ENCODE assay signal across 18 mouse cellular contexts in genomic region chr1:180319895-180320294, GRCm38 (mm10). TPM values are rescaled to one million over a fixed set of nuclear protein-coding genes. Genes with fewer than 3 reads are reported as not detected.
A peak's percentile ranks its signal among the peaks of the same experiment; 100 is the strongest.
DNase-seq lines count a peak whose midpoint lies in the region; ATAC-seq and TF ChIP-seq lines count a peak whose summit lies in the region.
"Had no signal": no experiment of that assay in that cellular context is flagged by ENCODE, and none has a peak within 500 bp of the region (broad histone marks: within the 10 kb centered on the region; RNA-seq: fewer than 3 reads in every experiment).

No protein-coding gene starts in this region.

- 9% methylated on average over 10 of the region's 10 CpGs for WGBS in forebrain, embryonic 12.5 days
- WGBS in forebrain, postnatal 0 days: 13% methylated on average over 10 of the region's 10 CpGs
- WGBS in midbrain, embryonic 11.5 days: 5% methylated on average over 10 of the region's 10 CpGs
- 7% methylated on average over 10 of the region's 10 CpGs for WGBS in midbrain, embryonic 16.5 days
- WGBS in embryonic facial prominence, embryonic 10.5 days: 8% methylated on average over 10 of the region's 10 CpGs
- WGBS in limb, embryonic 13.5 days: 6% methylated on average over 10 of the region's 10 CpGs

- no peaks in the 10 kb centered on the region for H3K9me3 ChIP-seq in forebrain, embryonic 12.5 days
- H3K9me3 ChIP-seq in forebrain, postnatal 0 days (ENCODE audit: low read length): no peaks in the 10 kb centered on the region
- H3K9me3 ChIP-seq in midbrain, embryonic 11.5 days (ENCODE audit: control insufficient read depth, low read length): no peaks in the 10 kb centered on the region
- H3K9me3 ChIP-seq in midbrain, embryonic 16.5 days (replicated peaks; ENCODE audit: control insufficient read depth, low read length, poor library complexity, severe bottlenecking): no peaks in the 10 kb centered on the region
- no peaks in the 10 kb centered on the region for H3K9me3 ChIP-seq in embryonic facial prominence, embryonic 10.5 days
- H3K9me3 ChIP-seq in limb, embryonic 13.5 days: no peaks in the 10 kb centered on the region
- H3K9me3 ChIP-seq: heart, embryonic 15.5 days; megakaryocyte, embryonic 14.5 days had no signal

- H3K27ac ChIP-seq in forebrain, embryonic 12.5 days: no peak overlapping the region
- H3K27ac ChIP-seq in forebrain, postnatal 0 days (ENCODE audit: low read depth, low read length): no peak overlapping the region
- H3K27ac ChIP-seq in midbrain, embryonic 11.5 days (ENCODE audit: low read depth, low read length): no peak overlapping the region
- H3K27ac ChIP-seq in midbrain, embryonic 16.5 days (ENCODE audit: low read length): no peak overlapping the region
- H3K27ac ChIP-seq in embryonic facial prominence, embryonic 10.5 days (replicated peaks): peak overlapping the region; percentile 54; the same call in 1 of the 2 replicates
- H3K27ac ChIP-seq in limb, embryonic 13.5 days: no peak overlapping the region
- H3K27ac ChIP-seq: heart, embryonic 15.5 days; hindbrain, embryonic 14.5 days had no signal

- no peak overlapping the region for H3K4me2 ChIP-seq in forebrain, embryonic 12.5 days
- H3K4me2 ChIP-seq in forebrain, postnatal 0 days (ENCODE audit: low read depth): no peak overlapping the region
- no peak overlapping the region for H3K4me2 ChIP-seq in midbrain, embryonic 11.5 days
- H3K4me2 ChIP-seq in midbrain, embryonic 16.5 days (ENCODE audit: low read length): no peak overlapping the region
- H3K4me2 ChIP-seq in limb, embryonic 13.5 days (replicated peaks): peak overlapping the region; percentile 36
- H3K4me2 ChIP-seq: heart, embryonic 15.5 days; hindbrain, embryonic 14.5 days; lung, embryonic 14.5 days had no signal

- H3K4me3 ChIP-seq in forebrain, embryonic 12.5 days (replicated peaks): no peak overlapping the region
- no peak overlapping the region for H3K4me3 ChIP-seq in forebrain, postnatal 0 days (ENCODE audit: low read depth, low read length)
- no peak overlapping the region for H3K4me3 ChIP-seq in midbrain, embryonic 11.5 days (ENCODE audit: low read depth, low read length)
- no peak overlapping the region for H3K4me3 ChIP-seq in midbrain, embryonic 16.5 days (ENCODE audit: low read depth, low read length)
- peak overlapping the region; percentile 11; the same call in 1 of the 2 replicates for H3K4me3 ChIP-seq in embryonic facial prominence, embryonic 10.5 days
- no peak overlapping the region for H3K4me3 ChIP-seq in limb, embryonic 13.5 days
- H3K4me3 ChIP-seq: heart, embryonic 15.5 days; megakaryocyte, embryonic 14.5 days had no signal

- no peaks in the 10 kb centered on the region for H3K36me3 ChIP-seq in forebrain, embryonic 12.5 days (replicated peaks)
- H3K36me3 ChIP-seq in forebrain, postnatal 0 days (ENCODE audit: insufficient read depth): no peaks in the 10 kb centered on the region
- H3K36me3 ChIP-seq in midbrain, embryonic 11.5 days (ENCODE audit: control insufficient read depth, insufficient read depth, low read length): no peaks in the 10 kb centered on the region
- H3K36me3 ChIP-seq in midbrain, embryonic 16.5 days (ENCODE audit: control insufficient read depth, insufficient read depth, low read length): no peaks in the 10 kb centered on the region
- no peaks in the 10 kb centered on the region for H3K36me3 ChIP-seq in embryonic facial prominence, embryonic 10.5 days (replicated peaks)
- H3K36me3 ChIP-seq in limb, embryonic 13.5 days: no peaks in the 10 kb centered on the region
- H3K36me3 ChIP-seq: heart, embryonic 15.5 days had no signal

- ATAC-seq in forebrain, embryonic 12.5 days (ENCODE audit: low FRiP score): peak; percentile 53
- ATAC-seq in forebrain, postnatal 0 days: no peak
- ATAC-seq in midbrain, embryonic 11.5 days (ENCODE audit: low FRiP score): peak; percentile 52; the same call in 1 of the 2 replicates
- no peak for ATAC-seq in midbrain, embryonic 16.5 days
- ATAC-seq in limb, embryonic 13.5 days (ENCODE audit: low FRiP score, low read depth): peak; percentile 78

- H3K4me1 ChIP-seq in forebrain, embryonic 12.5 days: peaks cover 5% of the 10 kb centered on the region; the same call in 1 of the 2 replicates
- H3K4me1 ChIP-seq in forebrain, postnatal 0 days (ENCODE audit: insufficient read depth): no peaks in the 10 kb centered on the region
- H3K4me1 ChIP-seq in midbrain, embryonic 11.5 days (ENCODE audit: control insufficient read depth, insufficient read depth, low read length): no peaks in the 10 kb centered on the region
- H3K4me1 ChIP-seq in midbrain, embryonic 16.5 days (ENCODE audit: control insufficient read depth, insufficient read depth, low read length): no peaks in the 10 kb centered on the region
- peaks cover 11% of the 10 kb centered on the region for H3K4me1 ChIP-seq in embryonic facial prominence, embryonic 10.5 days
- peaks cover 4% of the 10 kb centered on the region; the same call in 1 of the 2 replicates for H3K4me1 ChIP-seq in limb, embryonic 13.5 days

- no peak for DNase-seq in forebrain, postnatal 0 days
- DNase-seq in midbrain, embryonic 11.5 days (ENCODE audit: low spot score, missing footprints): no peak
- peak; percentile 75 for DNase-seq in embryonic facial prominence, embryonic 10.5 days (ENCODE audit: low spot score)
- DNase-seq in heart, adult 8-10 months (ENCODE audit: low spot score): no peak
- no peak for DNase-seq in lung, postnatal 14 days
- DNase-seq: adrenal gland, adult 8-10 months; cerebellum, adult 8-10 months; kidney, postnatal 25 days; layer of hippocampus, postnatal 36 days; left cerebral cortex, postnatal 4 days; lung, embryonic 14.5 days; thymus, postnatal 4 days had no signal

- H3K27me3 ChIP-seq in forebrain, embryonic 12.5 days: peaks cover 14% of the 10 kb centered on the region; the same call in 1 of the 2 replicates
- H3K27me3 ChIP-seq in forebrain, postnatal 0 days (ENCODE audit: insufficient read depth, low read length): no peaks in the 10 kb centered on the region
- no peaks in the 10 kb centered on the region for H3K27me3 ChIP-seq in midbrain, embryonic 11.5 days (ENCODE audit: control insufficient read depth, insufficient read depth, low read length)
- no peaks in the 10 kb centered on the region for H3K27me3 ChIP-seq in midbrain, embryonic 16.5 days (ENCODE audit: control insufficient read depth, insufficient read depth, low read depth, low read length)
- H3K27me3 ChIP-seq in embryonic facial prominence, embryonic 10.5 days (replicated peaks; ENCODE audit: low read depth, poor library complexity, severe bottlenecking): 0 out of 2 replicates have a peak, but pooled peaks cover 8% of the 10 kb centered on the region
- H3K27me3 ChIP-seq in limb, embryonic 13.5 days: no peaks in the 10 kb centered on the region
- H3K27me3 ChIP-seq: heart, embryonic 15.5 days; megakaryocyte, embryonic 14.5 days had no signal

- no peak overlapping the region for H3K9ac ChIP-seq in forebrain, embryonic 12.5 days
- no peak overlapping the region for H3K9ac ChIP-seq in forebrain, postnatal 0 days
- H3K9ac ChIP-seq in midbrain, embryonic 11.5 days (ENCODE audit: low read length): no peak overlapping the region
- H3K9ac ChIP-seq in midbrain, embryonic 16.5 days (ENCODE audit: low read depth, low read length): no peak overlapping the region
- no peak overlapping the region for H3K9ac ChIP-seq in limb, embryonic 13.5 days
- H3K9ac ChIP-seq: heart, embryonic 15.5 days; hindbrain, embryonic 14.5 days; lung, embryonic 14.5 days had no signal

- no peak for TF ChIP-seq CTCF in forebrain, postnatal 0 days (IDR thresholded peaks at IDR 0.05; ENCODE audit: low read depth)

RNA-seq across cellular contexts. Expression of gene Itpkb, which starts 10.4 kb away (rescaled TPM):
- 3.7 and 4.2 TPM in 2 replicates for polyA plus RNA-seq in forebrain, embryonic 12.5 days (2016; fragmentation: Nextera tagmentation; extraction: Ambion mirVana)
- total RNA-seq in forebrain, postnatal 0 days (2014; rRNA removed): 6.4 and 6.5 TPM in 2 replicates
- polyA plus RNA-seq in forebrain, postnatal 0 days (2015; fragmentation: Nextera tagmentation; extraction: Ambion mirVana): 1.3 and 1.9 TPM in 2 replicates
- 1.9 and 2.0 TPM in 2 replicates for polyA plus RNA-seq in midbrain, embryonic 11.5 days (2014; fragmentation: Nextera tagmentation; extraction: Ambion mirVana)
- polyA plus RNA-seq in midbrain, embryonic 16.5 days (2015; fragmentation: Nextera tagmentation; extraction: Ambion mirVana): 2.2 and 2.3 TPM in 2 replicates
- polyA plus RNA-seq in embryonic facial prominence, embryonic 10.5 days (2016; fragmentation: Nextera tagmentation; extraction: Ambion mirVana): 4.9 and 6.2 TPM in 2 replicates
- 9.5 and 10.1 TPM in 2 replicates for polyA plus RNA-seq in limb, embryonic 13.5 days (2015; fragmentation: Nextera tagmentation; extraction: Ambion mirVana)
- total RNA-seq in heart, adult 8-10 months (2022): 10 to 100 TPM; 40.9 to 59.4 (median 57.3) TPM

RNA-seq across cellular contexts. Expression of gene Psen2, which starts 56.7 kb away (rescaled TPM):
- polyA plus RNA-seq in forebrain, embryonic 12.5 days (2016; fragmentation: Nextera tagmentation; extraction: Ambion mirVana): 6.4 and 7.9 TPM in 2 replicates
- total RNA-seq in forebrain, postnatal 0 days (2014; rRNA removed): 18.9 and 22.8 TPM in 2 replicates
- 16.0 and 17.9 TPM in 2 replicates for polyA plus RNA-seq in forebrain, postnatal 0 days (2015; fragmentation: Nextera tagmentation; extraction: Ambion mirVana)
- 5.2 and 5.4 TPM in 2 replicates for polyA plus RNA-seq in midbrain, embryonic 11.5 days (2014; fragmentation: Nextera tagmentation; extraction: Ambion mirVana)
- 15.0 and 20.2 TPM in 2 replicates for polyA plus RNA-seq in midbrain, embryonic 16.5 days (2015; fragmentation: Nextera tagmentation; extraction: Ambion mirVana)
- 7.1 and 7.2 TPM in 2 replicates for polyA plus RNA-seq in embryonic facial prominence, embryonic 10.5 days (2016; fragmentation: Nextera tagmentation; extraction: Ambion mirVana)
- polyA plus RNA-seq in limb, embryonic 13.5 days (2015; fragmentation: Nextera tagmentation; extraction: Ambion mirVana): 14.5 and 14.9 TPM in 2 replicates
- 10 to 100 TPM; 14.7 to 16.0 (median 15.3) TPM for total RNA-seq in heart, adult 8-10 months (2022)

Comparison
In these comparisons a context has a peak if more than half of its experiments do, and no peak if none do; other contexts are left out.
1. ATAC-seq: peak in forebrain, embryonic 12.5 days (single experiment), midbrain, embryonic 11.5 days (single experiment) and limb, embryonic 13.5 days (single experiment); none in forebrain, postnatal 0 days (single experiment) and midbrain, embryonic 16.5 days (single experiment).